Mouse (Mus musculus): ENCODE data around the gene Ifna15. TPM values are rescaled to one million over a fixed set of nuclear protein-coding genes. Genes with fewer than 3 reads are reported as not detected.

Ifna15 gene
- polyA plus RNA-seq, 1 experiment from 2014 or later, result not detected

DNA sequence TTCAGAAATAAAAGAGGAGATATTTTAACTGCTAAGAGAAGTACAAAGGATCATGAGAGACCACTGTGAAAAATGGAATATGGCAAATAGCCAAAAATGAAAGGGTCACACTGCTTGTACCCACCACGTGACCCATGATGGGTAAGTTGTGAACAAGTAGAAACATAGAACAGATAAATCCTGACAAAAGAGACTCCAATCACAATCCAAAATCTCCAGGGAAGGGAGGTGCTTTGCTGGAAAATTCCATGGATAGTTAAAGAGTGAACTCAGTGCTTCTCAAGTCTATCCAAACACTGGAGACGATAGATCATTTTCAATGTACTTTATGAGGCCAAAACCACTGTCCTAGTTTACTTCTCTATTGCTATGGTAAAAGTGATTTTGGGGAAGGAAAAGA lies 27.2 kb downstream of the Ifna15 start:
- WGBS, result 72% methylated on average over 2 of the region's 2 CpGs
- TF ChIP-seq CTCF (IDR thresholded peaks at IDR 0.05; ENCODE audit: low read depth), result no peak
- Histone ChIP-seq H3K4me1 (replicated peaks; ENCODE audit: control insufficient read depth, insufficient read depth, low read length) (no peaks in the 10 kb centered on the region), H3K4me2 (replicated peaks; ENCODE audit: low read depth) (no peak overlapping the region), H3K36me3 (ENCODE audit: control insufficient read depth, insufficient read depth) (no peaks in the 10 kb centered on the region), H3K9ac (ENCODE audit: low read depth, low read length) (no peak overlapping the region), H3K27ac (ENCODE audit: low read depth, low read length) (no peak overlapping the region), H3K9me3 (ENCODE audit: control insufficient read depth) (no peaks in the 10 kb centered on the region), H3K4me3 (ENCODE audit: low read depth, low read length) (no peak overlapping the region), H3K27me3 (replicated peaks; ENCODE audit: control insufficient read depth, insufficient read depth, low read length) (no peaks in the 10 kb centered on the region)
- no peak for ATAC-seq

DNA sequence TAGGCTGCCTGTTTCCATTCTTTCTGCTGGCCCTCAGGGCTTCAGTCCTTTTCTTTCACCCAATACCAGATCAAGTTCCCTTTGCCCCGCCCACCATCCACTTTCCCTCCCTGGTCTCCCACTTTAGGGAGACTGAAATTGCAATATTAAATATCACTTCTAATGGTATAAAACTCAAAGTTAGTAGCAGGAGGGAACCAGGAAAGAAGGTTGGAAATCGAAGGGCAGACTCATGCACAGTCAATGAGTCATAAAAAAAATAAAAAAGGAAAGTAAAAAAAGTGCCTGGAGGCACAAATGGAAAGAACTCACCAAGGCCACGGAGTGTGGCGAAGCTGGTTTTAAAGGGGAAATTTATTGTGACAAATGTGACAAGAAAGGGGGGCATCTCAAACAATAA lies 27.8 kb downstream of the Ifna15 start:
- Histone ChIP-seq H3K9me3 (ENCODE audit: control insufficient read depth) (no peaks in the 10 kb centered on the region), H3K4me2 (replicated peaks; ENCODE audit: low read depth) (no peak overlapping the region), H3K4me1 (replicated peaks; ENCODE audit: control insufficient read depth, insufficient read depth, low read length) (no peaks in the 10 kb centered on the region), H3K9ac (ENCODE audit: low read depth, low read length) (no peak overlapping the region), H3K27me3 (replicated peaks; ENCODE audit: control insufficient read depth, insufficient read depth, low read length) (no peaks in the 10 kb centered on the region), H3K27ac (ENCODE audit: low read depth, low read length) (no peak overlapping the region), H3K4me3 (ENCODE audit: low read depth, low read length) (no peak overlapping the region), H3K36me3 (ENCODE audit: control insufficient read depth, insufficient read depth) (no peaks in the 10 kb centered on the region)
- TF ChIP-seq CTCF (IDR thresholded peaks at IDR 0.05; ENCODE audit: low read depth), result no peak
- WGBS, result 73% methylated on average over 4 of the region's 4 CpGs
- ATAC-seq, result no peak

DNA sequence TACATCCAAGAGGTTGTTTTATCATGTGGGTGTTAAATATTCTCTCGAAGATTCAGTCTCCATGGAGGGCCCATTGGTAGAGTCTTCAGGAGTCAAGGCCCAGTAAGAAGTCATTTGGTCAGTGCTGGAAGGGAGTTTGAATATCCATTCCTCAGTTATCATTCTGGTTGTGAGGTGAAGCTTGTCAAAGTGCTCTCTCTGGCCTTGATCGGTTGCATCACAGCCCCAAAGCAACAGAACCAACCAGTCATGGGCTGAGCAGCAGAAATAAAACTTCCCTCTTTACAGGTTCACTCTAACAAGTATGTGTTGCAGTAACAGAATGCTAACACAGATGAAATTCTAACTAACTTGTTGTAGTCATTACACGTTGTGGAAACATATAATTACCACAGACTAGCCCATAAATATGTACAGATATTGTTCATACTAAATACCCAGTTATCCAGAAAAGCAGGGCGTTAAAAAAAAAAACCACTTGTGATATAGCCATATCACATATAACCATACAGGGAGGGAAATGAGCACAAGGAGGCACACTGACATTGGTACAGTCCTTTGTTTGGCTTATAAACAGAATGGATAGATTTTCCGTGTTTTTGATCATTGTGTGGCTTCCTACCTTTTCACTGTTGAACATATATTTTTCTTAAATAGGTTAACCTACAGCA lies 31.5 kb downstream of the Ifna15 start:
- Histone ChIP-seq H3K9me3 (ENCODE audit: control insufficient read depth) (no peaks in the 10 kb centered on the region), H3K36me3 (ENCODE audit: control insufficient read depth, insufficient read depth) (no peaks in the 10 kb centered on the region), H3K4me2 (replicated peaks; ENCODE audit: low read depth) (no peak overlapping the region), H3K27ac (ENCODE audit: low read depth, low read length) (no peak overlapping the region), H3K9ac (ENCODE audit: low read depth, low read length) (no peak overlapping the region), H3K27me3 (replicated peaks; ENCODE audit: control insufficient read depth, insufficient read depth, low read length) (no peaks in the 10 kb centered on the region), H3K4me1 (replicated peaks; ENCODE audit: control insufficient read depth, insufficient read depth, low read length) (no peaks in the 10 kb centered on the region), H3K4me3 (ENCODE audit: low read depth, low read length) (no peak overlapping the region)
- no peak for ATAC-seq
- 84% methylated on average over 5 of the region's 5 CpGs for WGBS
- TF ChIP-seq CTCF (IDR thresholded peaks at IDR 0.05; ENCODE audit: low read depth), result no peak

DNA sequence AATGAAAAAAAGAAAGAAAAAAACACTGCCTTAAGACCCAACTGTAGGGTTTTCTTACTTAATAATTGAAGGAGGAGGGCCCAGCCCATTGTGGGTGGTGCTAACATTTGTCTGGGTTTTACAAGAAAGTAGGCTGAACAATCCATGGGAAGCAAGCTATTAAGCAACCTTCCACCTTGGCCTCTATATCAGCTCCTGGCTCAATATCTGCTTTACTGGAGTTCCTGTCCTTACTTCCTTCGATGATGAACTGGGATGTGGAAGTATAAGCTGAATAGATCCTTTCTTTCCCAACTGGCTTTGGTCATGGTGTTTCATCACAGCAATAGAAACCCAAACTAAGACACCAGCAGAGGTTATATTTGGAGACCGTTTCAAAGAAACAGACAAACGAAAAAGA lies 32.7 kb downstream of the Ifna15 start:
- ATAC-seq, result no peak
- Histone ChIP-seq H3K27me3 (replicated peaks; ENCODE audit: control insufficient read depth, insufficient read depth, low read length) (no peaks in the 10 kb centered on the region), H3K27ac (ENCODE audit: low read depth, low read length) (no peak overlapping the region), H3K4me1 (replicated peaks; ENCODE audit: control insufficient read depth, insufficient read depth, low read length) (no peaks in the 10 kb centered on the region), H3K36me3 (ENCODE audit: control insufficient read depth, insufficient read depth) (no peaks in the 10 kb centered on the region), H3K9me3 (ENCODE audit: control insufficient read depth) (no peaks in the 10 kb centered on the region), H3K4me2 (replicated peaks; ENCODE audit: low read depth) (no peak overlapping the region), H3K9ac (ENCODE audit: low read depth, low read length) (no peak overlapping the region), H3K4me3 (ENCODE audit: low read depth, low read length) (no peak overlapping the region)
- no peak for TF ChIP-seq CTCF (IDR thresholded peaks at IDR 0.05; ENCODE audit: low read depth)
- WGBS, result 80% methylated on average over 3 of the region's 3 CpGs

DNA sequence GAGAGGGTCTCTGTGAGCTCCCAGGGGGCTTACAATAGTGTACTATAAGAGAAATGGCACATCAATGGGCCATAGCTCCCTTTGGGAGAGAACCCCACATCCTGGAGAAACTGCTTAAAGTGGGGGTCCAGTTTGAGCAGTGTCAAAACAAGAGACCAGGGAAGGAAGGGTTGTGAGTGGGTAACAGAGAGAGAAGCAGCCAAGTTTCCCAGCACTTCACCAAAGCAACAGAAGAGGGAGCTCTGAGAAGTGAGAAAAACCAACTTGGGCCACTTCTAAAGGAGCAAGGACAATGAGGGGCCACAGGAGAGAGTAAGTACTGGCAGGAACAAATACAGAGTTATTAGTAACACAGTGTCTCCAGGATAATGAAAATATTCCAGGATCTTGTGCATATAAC lies 34.8 kb downstream of the Ifna15 start:
- H3K27me3 ChIP-seq (replicated peaks; ENCODE audit: control insufficient read depth, insufficient read depth, low read length), result no peaks in the 10 kb centered on the region
- H3K9ac ChIP-seq (ENCODE audit: low read depth, low read length), result no peak overlapping the region
- H3K4me3 ChIP-seq (ENCODE audit: low read depth, low read length), result no peak overlapping the region
- H3K27ac ChIP-seq (ENCODE audit: low read depth, low read length), result no peak overlapping the region
- TF ChIP-seq CTCF (IDR thresholded peaks at IDR 0.05; ENCODE audit: low read depth), result peak; percentile 63
- no peaks in the 10 kb centered on the region for H3K9me3 ChIP-seq (ENCODE audit: control insufficient read depth)
- no peak for ATAC-seq
- no peaks in the 10 kb centered on the region for H3K36me3 ChIP-seq (ENCODE audit: control insufficient read depth, insufficient read depth)
- H3K4me2 ChIP-seq (replicated peaks; ENCODE audit: low read depth), result no peak overlapping the region
- no peaks in the 10 kb centered on the region for H3K4me1 ChIP-seq (replicated peaks; ENCODE audit: control insufficient read depth, insufficient read depth, low read length)

DNA sequence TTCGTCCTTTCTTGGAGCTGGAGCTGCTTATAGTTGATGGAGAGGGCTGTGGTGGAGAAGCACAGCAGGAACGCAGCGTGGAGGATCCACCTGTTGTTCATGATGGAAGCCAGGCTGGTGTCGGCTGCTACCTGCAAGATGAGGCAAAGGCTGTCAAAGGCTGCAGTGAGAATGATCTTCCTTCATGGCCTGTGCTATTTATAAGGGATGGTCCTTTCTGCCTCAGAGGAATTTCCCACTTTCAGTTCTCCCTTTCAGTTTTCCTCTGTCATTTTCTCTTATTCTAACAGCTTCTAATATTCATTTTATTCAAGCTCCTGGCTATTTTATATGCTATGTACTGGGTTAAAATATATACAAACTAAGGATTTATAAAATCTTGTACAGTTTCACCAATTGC lies 35.4 kb downstream of the Ifna15 start, which contains the start of gene Ifnb1:
TSS of gene Ifnb1 (minus strand) at position 101 of the 400 bp plus-strand sequence.
- no peak for ATAC-seq
- Histone ChIP-seq H3K9me3 (ENCODE audit: control insufficient read depth) (no peaks in the 10 kb centered on the region), H3K36me3 (ENCODE audit: control insufficient read depth, insufficient read depth) (no peaks in the 10 kb centered on the region), H3K27ac (ENCODE audit: low read depth, low read length) (no peak within 1 kb of the TSS), H3K4me3 (ENCODE audit: low read depth, low read length) (no peak within 1 kb of the TSS), H3K4me2 (replicated peaks; ENCODE audit: low read depth) (no peak within 1 kb of the TSS), H3K27me3 (replicated peaks; ENCODE audit: control insufficient read depth, insufficient read depth, low read length) (no peaks in the 10 kb centered on the region), H3K4me1 (replicated peaks; ENCODE audit: control insufficient read depth, insufficient read depth, low read length) (no peaks in the 10 kb centered on the region), H3K9ac (ENCODE audit: low read depth, low read length) (no peak within 1 kb of the TSS)
- no peak for TF ChIP-seq CTCF (IDR thresholded peaks at IDR 0.05; ENCODE audit: low read depth)
- WGBS, result 76% methylated on average over 4 of the region's 4 CpGs

DNA sequence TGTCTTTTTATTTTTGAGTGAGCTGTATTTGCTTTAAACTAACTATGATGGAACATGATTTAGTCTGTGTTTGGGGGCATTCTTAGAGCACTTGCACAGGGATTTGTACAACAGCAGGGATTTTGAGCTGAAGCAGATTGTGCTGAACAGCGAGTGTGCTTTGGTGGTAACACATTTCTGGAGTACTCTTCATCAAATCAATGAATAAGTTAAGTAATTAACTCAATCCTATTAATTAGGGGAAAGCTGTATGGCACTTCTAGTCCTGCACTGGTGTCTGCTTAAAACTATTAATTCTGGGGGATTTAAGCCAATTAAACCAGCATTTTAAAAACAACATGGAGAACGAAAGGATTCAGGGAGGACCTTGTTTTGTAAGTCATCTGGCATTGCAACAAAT lies 40.1 kb downstream of the Ifna15 start:
- no peaks in the 10 kb centered on the region for H3K4me1 ChIP-seq (replicated peaks; ENCODE audit: control insufficient read depth, insufficient read depth, low read length)
- no peak for ATAC-seq
- H3K27me3 ChIP-seq (replicated peaks; ENCODE audit: control insufficient read depth, insufficient read depth, low read length), result no peaks in the 10 kb centered on the region
- H3K27ac ChIP-seq (ENCODE audit: low read depth, low read length), result no peak overlapping the region
- H3K4me3 ChIP-seq (ENCODE audit: low read depth, low read length), result no peak overlapping the region
- no peaks in the 10 kb centered on the region for H3K36me3 ChIP-seq (ENCODE audit: control insufficient read depth, insufficient read depth)
- TF ChIP-seq CTCF (IDR thresholded peaks at IDR 0.05; ENCODE audit: low read depth), result no peak
- no peak overlapping the region for H3K9ac ChIP-seq (ENCODE audit: low read depth, low read length)
- H3K9me3 ChIP-seq (ENCODE audit: control insufficient read depth), result no peaks in the 10 kb centered on the region
- WGBS, result 90% methylated on average over 2 of the region's 2 CpGs
- H3K4me2 ChIP-seq (replicated peaks; ENCODE audit: low read depth), result no peak overlapping the region
